Mouse (Mus musculus) heart, postnatal 0 days (tissue): ENCODE measurements around the gene Dlgap4.

Experiments used
- CTCF ChIP-seq: IDR thresholded peaks from 2 replicates; pipeline ENCODE4 v1.5.1; 2016; ENCODE audit warnings: antibody characterized with exemption, control low read depth, low read depth
- EP300 ChIP-seq: IDR thresholded peaks from 2 replicates; pipeline ENCODE4 v1.6.1; 2016; ENCODE audit warnings: antibody characterized with exemption, low read depth

- TF ChIP-seq CTCF: no peak
- no peak for TF ChIP-seq EP300
These were observed 169.2 kb downstream of the Dlgap4 start for GRCm38 (mm10) chr2:156782481-156783348.
